Mouse (Mus musculus) intestine, embryonic 14.5 days (tissue): ENCODE measurements around the gene Mast4. TPM values are rescaled to one million over a fixed set of nuclear protein-coding genes. Genes with fewer than 3 reads are reported as not detected.

Experiments
- ATAC-seq: fragments of 200-750 bp; cut with Nextera tagmentation; replicated peaks from 2 replicates; pipeline ENCODE4 v1.8.0; 2017; ENCODE audit warnings: low read depth, moderate number of reproducible peaks, moderate TSS enrichment, moderate library complexity; ENCODE audit not compliant: low FRiP score, low TSS enrichment
- DNase-seq: peaks from one replicate; pipeline ENCODE4 v3.0.0-alpha.2; 2018; ENCODE audit warnings: low spot score
- H3K27ac ChIP-seq: fragments of 300-500 bp; sonication (generic); 2 replicates; pipeline ENCODE4 v1.5.1; 2014; ENCODE audit warnings: low read depth, mild to moderate bottlenecking, control low read depth
- H3K27me3 ChIP-seq: fragments of 300-500 bp; sonication (generic); replicated peaks from 2 replicates; pipeline ENCODE4 v1.6.1; 2014; ENCODE audit warnings: low read length, control low read depth; ENCODE audit not compliant: control insufficient read depth, insufficient read depth
- H3K36me3 ChIP-seq: fragments of 300-500 bp; sonication (generic); 2 replicates; pipeline ENCODE4 v1.6.1; 2014; ENCODE audit warnings: low read length, control low read depth; ENCODE audit not compliant: control insufficient read depth, insufficient read depth
- H3K4me1 ChIP-seq: fragments of 300-500 bp; sonication (generic); replicated peaks from 2 replicates; pipeline ENCODE4 v1.6.1; 2014; ENCODE audit warnings: low read length, control low read depth, mixed read lengths; ENCODE audit not compliant: control insufficient read depth, insufficient read depth
- H3K4me2 ChIP-seq: fragments of 300-500 bp; sonication (generic); 2 replicates; pipeline ENCODE4 v1.6.1; 2014; ENCODE audit warnings: low read length
- H3K4me3 ChIP-seq: fragments of 300-500 bp; sonication (generic); 2 replicates; pipeline ENCODE4 v1.5.1; 2014; ENCODE audit warnings: low read depth, low read length, control low read depth, mixed read lengths
- H3K9ac ChIP-seq: fragments of 300-500 bp; sonication (generic); 2 replicates; pipeline ENCODE4 v1.6.1; 2014; ENCODE audit warnings: mild to moderate bottlenecking, low read length
- H3K9me3 ChIP-seq: fragments of 300-500 bp; sonication (generic); 2 replicates; pipeline ENCODE4 v1.6.1; 2016; ENCODE audit warnings: low read length, control low read depth; ENCODE audit not compliant: control insufficient read depth
- WGBS: fragments of 180-500 bp; shearing (Covaris S2); extraction: QIAGEN DNeasy Blood & Tissue Kit; methylation state at CpG from one replicate; pipeline ENCODE4 v1.1.7; 2014; 5-methylcytosine and 5-hydroxymethylcytosine counted together
- polyA plus RNA-seq: library from polyadenylated mRNA; unstranded; fragments of >200 nt; fragmentation: Nextera tagmentation; extraction: Ambion mirVana; gene quantifications from 2 replicates; pipeline ENCODE4 v1.2.1, GENCODE M21; 2014

The Mast4 gene
- polyA plus RNA-seq, 1 experiment from 2014 or later: 31.9 TPM

- DNase-seq (no peak), ATAC-seq (no peak)
- H3K27ac ChIP-seq: no peak overlapping the region
- H3K4me3 ChIP-seq: no peak overlapping the region
- no peak overlapping the region for H3K9ac ChIP-seq
- H3K27me3 ChIP-seq: no peaks in the 10 kb centered on the region
- WGBS: 64% methylated on average over 6 of the region's 6 CpGs
- no peaks in the 10 kb centered on the region for H3K36me3 ChIP-seq
- peaks cover 56% of the 10 kb centered on the region for H3K4me1 ChIP-seq
- H3K4me2 ChIP-seq: no peak overlapping the region
- H3K9me3 ChIP-seq: no peaks in the 10 kb centered on the region
Measured at GRCm38 (mm10) chr13:102895894-102896293, 438.4 kb downstream of the Mast4 start.

DNA sequence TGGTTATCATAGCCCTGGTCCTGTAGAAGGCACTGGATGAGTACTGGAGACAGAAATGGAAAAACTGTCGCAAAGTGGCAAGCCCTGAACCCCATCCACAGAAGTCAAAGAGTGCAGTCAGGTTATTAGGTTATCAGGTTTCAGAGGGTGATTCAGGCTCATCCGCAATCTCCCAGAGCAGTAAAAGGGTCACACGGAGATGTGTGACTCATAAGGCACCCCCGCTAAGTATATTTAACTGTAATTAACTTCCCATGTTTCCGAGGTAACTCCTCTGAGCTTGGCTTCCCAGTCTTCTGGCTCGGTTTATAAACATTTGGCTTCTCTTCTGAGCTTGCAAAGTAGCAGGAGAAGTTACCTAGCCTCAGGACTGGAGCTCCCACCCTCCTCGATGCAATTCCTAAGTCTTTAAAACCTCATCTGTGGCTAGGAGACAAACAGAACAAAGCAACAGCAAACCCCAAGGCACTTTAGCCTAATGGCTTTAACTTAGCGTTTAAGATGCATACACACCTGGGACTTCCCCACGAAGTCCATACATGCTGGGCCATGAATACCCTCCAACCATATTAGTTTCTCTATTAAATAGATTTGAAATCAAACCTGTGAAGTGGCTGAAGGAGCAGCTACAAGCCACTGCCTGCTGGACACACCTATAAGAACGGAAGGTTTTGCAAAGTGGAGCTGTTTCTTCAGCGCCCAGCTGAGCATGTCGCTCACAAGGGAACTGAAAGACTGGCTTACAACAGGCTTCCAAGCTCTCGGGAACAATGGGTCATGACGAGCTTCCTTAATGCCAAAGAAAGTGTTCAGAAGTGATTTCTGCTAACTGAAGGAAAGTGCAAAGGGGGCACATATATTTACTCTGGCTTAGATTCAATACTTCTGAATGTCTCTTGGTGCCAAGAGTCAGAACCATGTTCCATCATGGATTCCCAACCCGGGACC, 439.7 kb downstream of the Mast4 start:
- Histone ChIP-seq H3K4me1 (peaks cover 51% of the 10 kb centered on the region), H3K36me3 (no peaks in the 10 kb centered on the region), H3K9ac (no peak overlapping the region), H3K4me2 (peak overlapping the region; percentile 22), H3K4me3 (no peak overlapping the region), H3K27me3 (no peaks in the 10 kb centered on the region), H3K27ac (peak overlapping the region; percentile 25; the same call in 1 of the 2 replicates), H3K9me3 (no peaks in the 10 kb centered on the region)
- peak; percentile 38; the same call in 1 of the 2 replicates for ATAC-seq
- WGBS: 39% methylated on average over 15 of the region's 15 CpGs
- no peak for DNase-seq

- 65% methylated on average over 3 of the region's 3 CpGs for WGBS
- Histone ChIP-seq H3K9ac (no peak overlapping the region), H3K9me3 (no peaks in the 10 kb centered on the region), H3K4me2 (no peak overlapping the region), H3K27me3 (no peaks in the 10 kb centered on the region), H3K27ac (no peak overlapping the region), H3K4me1 (peaks cover 40% of the 10 kb centered on the region), H3K4me3 (no peak overlapping the region), H3K36me3 (no peaks in the 10 kb centered on the region)
- ATAC-seq: no peak
- no peak for DNase-seq
Measured at GRCm38 (mm10) chr13:102892783-102893182, 441.5 kb downstream of the Mast4 start.

DNA sequence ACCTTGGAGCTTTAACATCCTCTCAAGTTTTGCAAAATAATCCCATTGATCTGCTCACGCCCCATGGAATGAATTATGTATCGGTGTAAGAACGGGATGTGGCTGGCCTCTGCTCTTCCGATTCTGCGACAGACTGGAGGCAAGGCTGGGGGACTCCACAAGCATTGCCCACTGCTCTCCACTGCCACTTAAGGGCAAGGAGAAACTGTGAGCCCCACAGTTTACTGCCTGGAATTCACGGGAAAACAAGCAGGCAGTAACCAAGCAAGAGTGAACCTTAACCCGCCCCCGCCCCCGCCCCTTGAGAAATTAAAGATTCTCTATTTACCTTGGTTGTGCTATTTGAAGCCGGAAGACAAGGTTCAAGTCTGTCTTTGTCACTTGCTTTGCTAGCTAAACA, 444.3 kb downstream of the Mast4 start:
- H3K9me3 ChIP-seq: no peaks in the 10 kb centered on the region
- no peak overlapping the region for H3K4me3 ChIP-seq
- no peak overlapping the region for H3K4me2 ChIP-seq
- no peaks in the 10 kb centered on the region for H3K27me3 ChIP-seq
- H3K4me1 ChIP-seq: peaks cover 24% of the 10 kb centered on the region
- H3K36me3 ChIP-seq: no peaks in the 10 kb centered on the region
- DNase-seq (no peak), ATAC-seq (0 out of 2 replicates have a peak, but pooled peaks have one; percentile 28)
- WGBS: 62% methylated on average over 10 of the region's 10 CpGs
- H3K9ac ChIP-seq: no peak overlapping the region
- H3K27ac ChIP-seq: no peak overlapping the region

GRCm38 (mm10) chr13:102889537-102889936, 444.8 kb downstream of the Mast4 start:
- 64% methylated on average over 13 of the region's 13 CpGs for WGBS
- H3K36me3 ChIP-seq: no peaks in the 10 kb centered on the region
- H3K4me2 ChIP-seq: no peak overlapping the region
- H3K27ac ChIP-seq: 0 out of 2 replicates have a peak overlapping the region, but pooled peaks have one; percentile 2
- H3K4me3 ChIP-seq: no peak overlapping the region
- DNase-seq (no peak), ATAC-seq (no peak)
- H3K27me3 ChIP-seq: no peaks in the 10 kb centered on the region
- peaks cover 20% of the 10 kb centered on the region for H3K4me1 ChIP-seq
- H3K9ac ChIP-seq: no peak overlapping the region
- no peaks in the 10 kb centered on the region for H3K9me3 ChIP-seq

- H3K4me3 ChIP-seq: no peak overlapping the region
- 71% methylated on average over 15 of the region's 15 CpGs for WGBS
- peaks cover 15% of the 10 kb centered on the region for H3K4me1 ChIP-seq
- ATAC-seq (no peak), DNase-seq (no peak)
- H3K27me3 ChIP-seq: no peaks in the 10 kb centered on the region
- H3K9me3 ChIP-seq: no peaks in the 10 kb centered on the region
- peak overlapping the region; percentile 2; the same call in 1 of the 2 replicates for H3K27ac ChIP-seq
- H3K4me2 ChIP-seq: no peak overlapping the region
- no peaks in the 10 kb centered on the region for H3K36me3 ChIP-seq
- H3K9ac ChIP-seq: no peak overlapping the region
Measured at GRCm38 (mm10) chr13:102888895-102889490, 445.3 kb downstream of the Mast4 start.

DNA sequence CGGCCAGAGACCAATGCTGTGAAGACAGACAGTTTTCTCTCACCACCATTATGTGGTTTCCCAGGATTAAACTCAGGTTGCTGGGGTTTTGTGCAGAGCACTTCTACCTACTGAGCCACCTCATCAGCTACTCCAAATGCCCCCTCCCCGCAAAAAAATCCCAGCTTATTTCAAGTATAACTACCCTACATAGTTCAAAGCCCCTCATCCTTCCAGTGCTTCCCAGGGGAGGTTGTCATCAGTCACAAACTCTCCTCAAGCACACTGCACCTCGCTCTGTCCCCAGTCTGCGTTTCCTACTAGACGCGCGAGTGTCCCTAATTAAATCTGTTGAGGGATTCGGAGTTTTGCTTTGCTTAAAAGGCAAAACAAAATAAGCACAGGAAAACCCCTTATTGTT, 446.1 kb downstream of the Mast4 start:
- DNase-seq: no peak
- H3K27me3 ChIP-seq: no peaks in the 10 kb centered on the region
- H3K4me1 ChIP-seq: peaks cover 10% of the 10 kb centered on the region
- no peak for ATAC-seq
- no peak overlapping the region for H3K4me3 ChIP-seq
- H3K4me2 ChIP-seq: no peak overlapping the region
- 84% methylated on average over 8 of the region's 8 CpGs for WGBS
- no peak overlapping the region for H3K9ac ChIP-seq
- no peaks in the 10 kb centered on the region for H3K9me3 ChIP-seq
- H3K36me3 ChIP-seq: no peaks in the 10 kb centered on the region
- no peak overlapping the region for H3K27ac ChIP-seq

GRCm38 (mm10) chr13:102887534-102887933, 446.8 kb downstream of the Mast4 start:
- Histone ChIP-seq H3K27ac (no peak overlapping the region), H3K4me2 (no peak overlapping the region), H3K27me3 (no peaks in the 10 kb centered on the region), H3K4me3 (no peak overlapping the region), H3K4me1 (peaks cover 10% of the 10 kb centered on the region; the same call in 1 of the 2 replicates), H3K9ac (no peak overlapping the region), H3K9me3 (no peaks in the 10 kb centered on the region), H3K36me3 (no peaks in the 10 kb centered on the region)
- no peak for ATAC-seq
- DNase-seq: no peak
- 94% methylated on average over 13 of the region's 13 CpGs for WGBS
